Mouse (Mus musculus) embryo, embryonic 9.5 days (tissue): ENCODE results near the gene Spem1.

Experiments used
- DNase-seq: peaks from one replicate; pipeline ENCODE4 v3.0.0-alpha.2; 2017; ENCODE audit errors: extremely low spot score

Spem1 gene

GRCm38 (mm10) chr11:69836703-69837576 lies 15.0 kb upstream of the Spem1 start:
- DNase-seq, result peak; percentile 59

- DNase-seq, result peak; percentile 40
These were observed 14.0 kb upstream of the Spem1 start for GRCm38 (mm10) chr11:69835966-69836335.

GRCm38 (mm10) chr11:69835326-69835965 lies 13.5 kb upstream of the Spem1 start:
- peak; percentile 65 for DNase-seq

GRCm38 (mm10) chr11:69834001-69834549 lies 12.1 kb upstream of the Spem1 start:
- DNase-seq, result peak; percentile 49

GRCm38 (mm10) chr11:69833554-69833953 lies 11.6 kb upstream of the Spem1 start:
- no peak for DNase-seq

GRCm38 (mm10) chr11:69828832-69829231 lies 6.9 kb upstream of the Spem1 start:
- no peak for DNase-seq

GRCm38 (mm10) chr11:69823456-69823855 lies 1.5 kb upstream of the Spem1 start:
- DNase-seq, result no peak

- no peak for DNase-seq
These were observed 3.1 kb downstream of the Spem1 start for GRCm38 (mm10) chr11:69818871-69819270.

GRCm38 (mm10) chr11:69818365-69818764 lies 3.6 kb downstream of the Spem1 start, which contains the start of gene Spem2:
Gene Spem2, minus strand, starts transcription at chr11:69818465.
- no peak for DNase-seq

GRCm38 (mm10) chr11:69816520-69816919 lies 5.5 kb downstream of the Spem1 start:
- DNase-seq, result no peak

- no peak for DNase-seq
These were observed 6.8 kb downstream of the Spem1 start, which contains the start of gene Gm39566 for GRCm38 (mm10) chr11:69815155-69815554. Gene Gm39566, minus strand, starts transcription at chr11:69815298.

- no peak for DNase-seq
These were observed 11.7 kb downstream of the Spem1 start for GRCm38 (mm10) chr11:69810280-69810679.

- no peak for DNase-seq
These were observed 14.3 kb downstream of the Spem1 start for GRCm38 (mm10) chr11:69807641-69808040.

- DNase-seq, result no peak
These were observed 15.6 kb downstream of the Spem1 start for GRCm38 (mm10) chr11:69806378-69806777.

- peak; percentile 13 for DNase-seq
These were observed 16.7 kb downstream of the Spem1 start, which contains the start of gene Tmem102 for GRCm38 (mm10) chr11:69804972-69805909. Gene Tmem102, minus strand, starts transcription at chr11:69805624.

GRCm38 (mm10) chr11:69804652-69804940 lies 17.4 kb downstream of the Spem1 start:
- DNase-seq, result peak; percentile 10

- peak; percentile 68 for DNase-seq
These were observed 18.0 kb downstream of the Spem1 start for GRCm38 (mm10) chr11:69803786-69804651.

GRCm38 (mm10) chr11:69803328-69803727 lies 18.7 kb downstream of the Spem1 start:
- DNase-seq, result no peak

GRCm38 (mm10) chr11:69802648-69803105 lies 19.3 kb downstream of the Spem1 start:
- DNase-seq, result peak; percentile 83

- DNase-seq, result no peak
These were observed 20.5 kb downstream of the Spem1 start, which contains the start of gene Fgf11 for GRCm38 (mm10) chr11:69801379-69801977. Gene Fgf11, minus strand, starts transcription at chr11:69801857.
